Mouse (Mus musculus) cerebellum, adult (tissue): Measurements from ENCODE around the gene Trim23.
A peak's percentile ranks its signal among the peaks of the same experiment; 100 is the strongest.
"Not testable (repeated sequence)": the region's sequence is repeated elsewhere in the genome, so short reads cannot be mapped to it uniquely, and the experiment has no call there.

Source experiments
- ATAC-seq: cut with Nextera tagmentation; 2 replicates; pipeline ENCODE4 v1.9.2; 2017; ENCODE audit warnings: mild to moderate bottlenecking, moderate library complexity, mixed read lengths; ENCODE audit not compliant: insufficient number of reproducible peaks, low FRiP score, low TSS enrichment

Trim23 gene

GRCm38 (mm10) chr13:104178650-104179121 is at the start of gene Trim23:
Gene Trim23, plus strand, starts transcription at chr13:104178797.
- peak; percentile 98 for ATAC-seq

DNA sequence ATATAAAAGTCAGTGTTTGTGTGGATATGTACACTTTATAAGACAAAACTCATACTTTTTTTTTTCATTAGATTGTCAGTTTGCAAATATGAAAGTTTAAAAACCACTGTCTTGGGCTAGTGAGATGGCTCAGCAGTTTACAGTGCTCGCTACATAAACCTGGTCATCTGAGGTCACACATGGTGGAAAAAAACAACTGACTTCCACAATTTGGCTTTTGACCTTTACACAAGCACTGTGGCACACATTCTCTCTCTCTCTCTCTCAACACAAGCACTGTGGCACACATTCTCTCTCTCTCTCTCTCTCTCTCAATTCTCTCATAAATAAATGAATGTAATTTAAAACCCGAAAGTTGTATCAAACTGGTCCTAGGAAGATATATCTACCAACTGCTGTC is 46.0 kb upstream of the Trim23 start:
- no peak for ATAC-seq

DNA sequence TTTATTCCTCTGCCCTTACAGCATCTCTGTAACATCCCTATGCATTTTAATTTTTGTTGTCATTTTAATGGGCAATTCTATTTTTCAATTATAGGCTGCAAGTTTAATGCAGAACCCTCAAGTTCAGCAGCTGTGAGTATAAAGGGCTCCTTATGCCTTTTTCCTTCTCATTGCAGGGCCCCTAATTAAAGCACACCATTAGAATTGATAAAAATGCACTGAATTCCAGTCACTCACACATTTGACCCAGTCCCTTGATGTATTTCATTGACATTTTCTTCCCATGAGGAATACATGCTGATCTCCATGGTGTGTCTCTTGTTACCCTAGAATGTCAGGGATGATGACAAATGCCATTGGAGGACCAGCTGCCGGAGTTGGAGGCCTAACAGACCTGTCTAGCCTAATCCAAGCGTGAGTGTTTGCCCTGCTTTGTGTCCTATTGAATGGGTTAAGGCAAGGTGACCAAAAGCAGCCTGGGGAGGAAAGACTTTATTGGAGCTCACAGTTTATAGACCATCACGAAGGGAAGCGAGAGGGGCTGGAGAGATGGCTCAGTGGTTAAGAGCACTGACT is 44.0 kb upstream of the Trim23 start:
- no peak for ATAC-seq

DNA sequence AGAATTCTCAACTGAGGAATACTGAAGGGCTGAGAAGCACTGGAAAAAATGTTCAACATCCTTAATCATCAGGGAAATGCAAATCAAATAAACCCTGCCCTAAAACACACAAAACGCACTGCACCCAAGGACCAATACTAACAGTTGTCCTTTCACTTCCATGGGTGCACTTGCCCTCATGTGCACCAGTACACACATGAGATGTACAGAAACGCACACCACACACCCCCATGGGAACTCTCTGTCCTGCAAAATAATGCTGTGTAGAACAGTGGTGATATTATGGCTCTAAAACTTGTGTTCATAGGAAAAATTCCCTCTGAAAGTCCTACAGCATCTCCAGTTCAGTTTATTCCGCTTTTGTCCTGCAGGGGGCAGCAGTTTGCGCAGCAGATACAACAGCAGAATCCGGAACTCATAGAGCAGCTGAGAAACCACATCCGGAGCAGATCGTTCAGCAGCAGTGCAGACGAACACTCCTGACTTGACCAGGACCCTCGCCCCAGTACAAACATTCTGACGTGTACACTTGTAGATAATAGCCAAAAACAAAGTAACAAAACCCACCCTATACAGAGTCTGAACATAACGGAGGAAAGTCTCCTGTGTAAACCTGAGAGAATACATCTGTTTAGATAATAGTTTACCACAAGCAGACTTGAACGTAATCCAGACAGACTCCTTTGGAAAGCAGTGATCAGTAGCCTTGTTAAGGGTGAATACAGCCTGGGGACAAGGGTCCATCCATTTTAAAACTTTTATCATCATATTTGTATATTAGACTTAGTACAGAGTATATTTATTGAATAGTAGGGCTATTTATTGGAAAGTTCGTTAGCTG is 39.0 kb upstream of the Trim23 start:
- peak; percentile 85 for ATAC-seq

GRCm38 (mm10) chr13:104144871-104145270 is 33.7 kb upstream of the Trim23 start:
- no peak for ATAC-seq

DNA sequence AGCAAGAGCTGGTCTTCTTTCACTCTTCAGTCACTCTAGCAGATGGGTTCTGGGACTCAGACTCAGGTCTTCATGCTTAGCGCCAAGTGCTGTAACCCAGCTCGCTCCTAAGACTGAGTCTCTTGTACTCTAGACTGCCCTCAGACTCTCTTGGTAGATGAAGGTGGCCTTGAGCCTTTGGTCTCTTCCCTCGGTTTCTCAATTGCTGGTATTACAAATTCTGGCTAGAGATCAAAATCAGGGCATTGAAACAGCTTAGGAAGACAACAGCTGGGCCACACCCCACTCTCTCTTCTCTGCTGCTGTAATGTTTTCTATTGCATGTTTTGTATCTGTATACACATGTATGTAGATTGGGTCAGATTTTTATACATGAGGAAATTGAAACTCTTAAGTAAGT is 33.0 kb upstream of the Trim23 start:
- no peak for ATAC-seq

DNA sequence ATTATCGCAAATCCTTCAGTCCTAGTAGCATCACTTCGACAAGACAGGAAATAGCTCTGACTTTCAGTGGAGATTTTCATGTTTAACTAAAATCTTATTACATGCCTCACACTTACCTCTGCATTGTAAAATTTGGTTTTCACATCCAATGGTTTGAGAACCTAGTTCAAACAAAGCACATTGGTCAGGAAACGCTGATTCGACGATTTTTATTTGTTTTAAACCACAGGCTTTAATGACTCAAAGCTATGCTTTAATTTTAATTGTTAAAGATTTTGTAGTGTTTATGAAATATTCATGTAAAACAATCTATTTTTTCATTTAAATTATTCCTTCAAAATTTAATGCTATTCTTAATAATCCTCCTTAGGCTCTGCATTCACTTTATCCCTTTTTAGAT is 24.4 kb upstream of the Trim23 start:
- no peak for ATAC-seq

DNA sequence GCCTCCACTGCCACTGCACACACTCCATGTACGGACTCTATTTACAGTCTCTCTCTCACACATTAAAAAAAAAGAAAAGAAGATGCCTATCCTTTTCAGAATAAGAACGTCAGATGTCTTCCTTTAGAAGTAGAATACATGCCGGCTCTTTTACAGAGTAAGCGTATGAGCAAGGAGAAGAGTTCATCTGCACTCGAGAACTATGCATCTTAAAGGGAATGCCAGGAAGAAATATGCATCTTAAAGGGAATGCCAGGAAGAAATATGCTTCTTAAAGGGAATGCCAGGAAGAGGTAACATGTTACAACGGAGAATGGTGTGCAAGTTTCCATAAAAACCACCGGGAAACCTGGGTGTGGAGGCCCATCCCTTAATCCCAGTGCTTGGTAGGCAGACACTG is 23.5 kb upstream of the Trim23 start:
- ATAC-seq = no peak

GRCm38 (mm10) chr13:104155686-104156085 is 22.9 kb upstream of the Trim23 start:
- ATAC-seq = no peak

DNA sequence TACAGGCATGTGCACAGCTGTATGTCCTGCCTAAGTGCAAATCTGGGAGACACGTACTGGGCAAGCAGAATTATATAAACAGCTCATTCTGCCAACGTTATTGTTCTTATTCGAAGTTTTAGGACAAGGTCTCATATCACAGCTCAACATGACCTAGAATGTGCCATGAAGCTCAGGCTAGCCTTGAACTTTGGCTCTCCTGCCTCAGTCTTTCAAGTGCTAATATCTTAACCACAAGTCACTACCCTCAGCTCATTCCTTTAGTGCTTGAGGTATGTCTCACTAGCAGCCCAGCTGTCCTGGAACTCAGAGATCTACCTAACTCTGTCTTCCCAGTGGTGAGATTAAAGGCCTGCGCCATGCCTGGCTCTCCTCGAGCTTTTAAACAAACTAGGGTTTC is 6.9 kb upstream of the Trim23 start:
- no peak for ATAC-seq

GRCm38 (mm10) chr13:104172498-104172897 is 6.1 kb upstream of the Trim23 start:
- no peak for ATAC-seq

- no peak for ATAC-seq
Measured at GRCm38 (mm10) chr13:104176874-104177273, 1.7 kb upstream of the Trim23 start.

- ATAC-seq = peak; percentile 86
Measured at GRCm38 (mm10) chr13:104177796-104178649, 574 bp upstream of the Trim23 start, which contains the start of gene Trappc13. Gene Trappc13, minus strand, starts transcription at chr13:104178469.

GRCm38 (mm10) chr13:104179176-104179888 is 735 bp downstream of the Trim23 start:
- no peak for ATAC-seq

GRCm38 (mm10) chr13:104187357-104187756 is 8.8 kb downstream of the Trim23 start:
- ATAC-seq = no peak

- ATAC-seq = not testable (repeated sequence)
Measured at GRCm38 (mm10) chr13:104195891-104196290, 17.3 kb downstream of the Trim23 start.

DNA sequence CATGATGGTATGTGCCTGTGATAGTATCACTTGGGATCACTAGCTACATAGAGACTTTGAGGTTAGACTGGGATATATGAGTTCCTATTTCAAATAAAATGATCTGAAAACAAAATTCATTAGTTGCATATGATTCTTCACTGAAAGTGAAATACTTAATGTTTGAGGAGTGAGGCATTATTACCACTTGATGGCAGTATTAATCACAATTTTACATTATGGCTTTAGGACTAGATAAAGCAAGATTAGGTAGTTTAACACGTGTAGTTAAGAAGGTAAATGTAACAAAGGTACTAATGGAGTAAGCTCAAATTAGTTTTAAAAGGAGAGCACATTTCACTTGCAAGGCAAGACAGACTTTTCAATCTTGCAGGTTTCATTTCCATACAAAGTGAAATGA is 25.7 kb downstream of the Trim23 start:
- ATAC-seq = no peak

DNA sequence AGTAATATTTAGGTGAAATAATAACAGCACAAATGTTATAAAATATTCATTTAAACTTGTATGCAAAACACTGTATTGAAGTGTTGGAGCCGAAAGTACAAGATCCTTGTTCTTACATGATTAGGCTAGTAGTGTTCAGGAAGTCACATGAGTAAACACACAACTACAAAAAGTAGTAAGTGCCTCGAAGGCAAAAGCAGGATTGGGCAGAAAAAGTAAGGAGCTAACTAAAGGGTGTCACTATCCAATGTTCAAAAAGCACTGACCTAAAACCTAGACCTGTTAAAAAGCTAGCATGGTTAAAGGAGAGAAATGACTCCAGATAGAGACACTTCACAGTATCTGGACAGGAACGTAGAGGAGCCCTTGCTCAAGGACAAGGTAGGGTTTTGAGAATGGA is 48.9 kb downstream of the Trim23 start:
- ATAC-seq = no peak

GRCm38 (mm10) chr13:104228384-104229066 is 49.9 kb downstream of the Trim23 start, which contains the start of the genes Cenpk and Ppwd1:
Gene Cenpk, plus strand, starts transcription at chr13:104228611.
Gene Ppwd1, minus strand, starts transcription at chr13:104228843.
- ATAC-seq = peak; percentile 99
